Mouse (Mus musculus): ENCODE results near the gene Ces1d. TPM values are rescaled to one million over a fixed set of nuclear protein-coding genes. Genes with fewer than 3 reads are reported as not detected.

Gene Ces1d
- polyA plus RNA-seq (2021; fragmentation: Nextera tagmentation) = 0.68 and 1.4 TPM in 2 replicates
- long read RNA-seq, experiment 1, partial matches to known transcripts = 0 of 1 reads
- long read RNA-seq, experiment 1, other reads (novel, unspliced or antisense) = 0 of 1 reads
- long read RNA-seq, experiment 2, partial matches to known transcripts = 0 of 1 reads
- long read RNA-seq, experiment 2, other reads (novel, unspliced or antisense) = 0 of 1 reads

GRCm38 (mm10) chr8:93197685-93198525, at the start of gene Ces1d:
TSS of gene Ces1d (minus strand) at chr8:93197838.

GRCm38 (mm10) chr8:93229446-93229845, 31.8 kb upstream of the Ces1d start, which contains the start of gene Ces1e:
TSS of gene Ces1e (minus strand) at chr8:93229619.

GRCm38 (mm10) chr8:93131233-93131980, 66.2 kb downstream of the Ces1d start, which contains the start of gene Ces1c:
TSS of gene Ces1c (minus strand) at chr8:93131283.

Other genes starting within 250 kb of the Ces1d start
- not detected in 2 replicates for gene Slc6a2, start 237.8 kb downstream of the Ces1d start, polyA plus RNA-seq (2021; fragmentation: Nextera tagmentation)
- 0.19 TPM in 1 of 2 replicates, not detected in the other for gene Ces1a, start 149.6 kb downstream of the Ces1d start, polyA plus RNA-seq (2021; fragmentation: Nextera tagmentation)
- gene Ces1b, start 117.8 kb downstream of the Ces1d start, polyA plus RNA-seq (2021; fragmentation: Nextera tagmentation) = not detected in 2 replicates
- not detected in 2 replicates for gene Ces1c, start 66.6 kb downstream of the Ces1d start, polyA plus RNA-seq (2021; fragmentation: Nextera tagmentation)
- gene Ces1e, start 31.8 kb upstream of the Ces1d start, polyA plus RNA-seq (2021; fragmentation: Nextera tagmentation) = not detected in 2 replicates
- not detected in 2 replicates for gene Ces1f, start 81.9 kb upstream of the Ces1d start, polyA plus RNA-seq (2021; fragmentation: Nextera tagmentation)
- gene Ces1g, start 139.5 kb upstream of the Ces1d start, polyA plus RNA-seq (2021; fragmentation: Nextera tagmentation) = not detected in 2 replicates
- not detected in 2 replicates for gene Ces1h, start 181.9 kb upstream of the Ces1d start, polyA plus RNA-seq (2021; fragmentation: Nextera tagmentation)